Mouse (Mus musculus): ENCODE measurements around the gene 5730596B20Rik.

Gene 5730596B20Rik

DNA sequence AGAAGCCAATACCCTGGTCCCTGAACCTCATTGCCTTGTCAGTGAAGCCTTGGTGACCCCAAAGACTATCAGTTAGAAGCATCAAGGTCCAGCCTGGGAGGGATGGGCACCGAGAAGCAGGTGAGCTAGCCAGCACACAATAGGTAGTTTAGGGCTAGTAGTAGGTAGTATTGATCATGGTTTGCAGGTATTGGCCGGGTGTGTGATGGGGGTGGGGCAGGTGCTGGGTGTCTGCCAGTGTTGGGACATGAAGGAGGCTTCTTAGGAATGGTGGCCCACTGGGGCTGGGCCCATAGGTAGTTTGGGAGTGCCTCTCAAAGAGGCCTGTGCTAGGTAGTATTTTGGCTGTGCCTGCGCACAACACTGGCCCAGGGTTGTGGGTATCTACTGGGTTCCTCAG, 37.8 kb downstream of the 5730596B20Rik start:
- no peak for DNase-seq

- DNase-seq, result no peak
Observed at GRCm38 (mm10) chr6:52215771-52216535, 38.7 kb downstream of the 5730596B20Rik start.

GRCm38 (mm10) chr6:52216691-52217458, 39.6 kb downstream of the 5730596B20Rik start:
- no peak for DNase-seq

GRCm38 (mm10) chr6:52217459-52217768, 40.1 kb downstream of the 5730596B20Rik start:
- no peak for DNase-seq

DNA sequence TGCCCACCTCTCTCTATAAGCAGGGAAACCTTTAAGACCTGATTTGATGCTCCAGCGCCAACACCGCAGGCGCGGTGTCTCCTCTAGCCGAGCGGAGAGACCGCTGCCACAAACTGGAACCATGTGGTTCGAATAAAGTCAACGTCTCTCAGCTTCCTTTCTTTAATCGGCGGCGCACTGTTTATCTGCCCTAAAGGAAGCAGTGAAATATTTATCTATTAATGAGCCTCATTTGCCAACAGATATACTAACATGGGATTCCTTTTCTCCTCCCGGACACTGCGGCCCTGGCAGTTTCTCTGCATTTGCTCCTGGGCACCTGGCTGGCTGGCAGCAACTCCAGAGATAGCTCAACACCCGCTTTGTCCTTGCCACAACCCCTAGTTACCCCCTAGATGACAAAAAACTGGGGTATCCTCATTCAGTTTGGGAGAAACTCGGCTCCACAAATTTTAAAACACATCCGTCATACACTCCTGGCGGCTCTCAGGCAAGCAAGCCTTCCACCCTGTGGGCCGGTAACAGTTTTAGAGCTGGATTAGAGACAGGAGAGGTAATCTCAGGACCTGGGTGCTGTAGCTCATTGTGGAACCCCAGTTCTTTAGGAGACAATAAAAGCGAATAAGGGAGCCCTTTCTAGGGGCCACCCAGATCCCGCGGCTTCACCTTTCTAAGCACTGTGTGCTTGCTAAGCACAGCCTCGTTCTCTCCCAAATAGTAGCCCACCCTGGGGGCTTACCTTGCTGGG, 40.8 kb downstream of the 5730596B20Rik start:
- DNase-seq, result no peak

DNA sequence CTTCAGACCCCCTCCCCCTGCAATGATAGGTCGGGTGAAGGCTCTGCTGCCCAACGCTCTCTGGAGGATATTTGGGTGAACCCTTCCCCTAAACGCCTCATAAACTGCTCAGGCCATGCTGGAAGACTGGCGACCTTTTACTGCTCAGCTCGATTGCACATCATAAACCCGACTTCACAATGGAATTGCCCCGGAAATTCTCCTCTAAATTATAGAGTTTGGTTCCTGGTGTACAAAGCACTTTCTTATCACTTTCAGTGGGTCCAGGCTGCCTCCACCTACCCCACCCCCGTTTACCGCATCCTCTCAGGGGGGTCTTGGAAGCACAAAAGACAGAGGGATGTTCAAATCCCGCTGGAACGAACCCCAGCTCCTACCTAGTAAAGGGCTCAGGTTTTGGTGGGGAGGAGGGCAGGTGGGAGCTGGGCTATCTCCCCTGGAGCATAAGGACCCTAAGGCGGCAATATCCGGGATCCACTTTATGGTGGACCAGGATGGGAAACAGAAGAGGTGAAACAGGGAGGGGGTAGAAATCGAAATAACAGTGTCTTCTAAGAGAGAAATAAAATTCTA, 41.4 kb downstream of the 5730596B20Rik start:
- DNase-seq, result no peak

DNA sequence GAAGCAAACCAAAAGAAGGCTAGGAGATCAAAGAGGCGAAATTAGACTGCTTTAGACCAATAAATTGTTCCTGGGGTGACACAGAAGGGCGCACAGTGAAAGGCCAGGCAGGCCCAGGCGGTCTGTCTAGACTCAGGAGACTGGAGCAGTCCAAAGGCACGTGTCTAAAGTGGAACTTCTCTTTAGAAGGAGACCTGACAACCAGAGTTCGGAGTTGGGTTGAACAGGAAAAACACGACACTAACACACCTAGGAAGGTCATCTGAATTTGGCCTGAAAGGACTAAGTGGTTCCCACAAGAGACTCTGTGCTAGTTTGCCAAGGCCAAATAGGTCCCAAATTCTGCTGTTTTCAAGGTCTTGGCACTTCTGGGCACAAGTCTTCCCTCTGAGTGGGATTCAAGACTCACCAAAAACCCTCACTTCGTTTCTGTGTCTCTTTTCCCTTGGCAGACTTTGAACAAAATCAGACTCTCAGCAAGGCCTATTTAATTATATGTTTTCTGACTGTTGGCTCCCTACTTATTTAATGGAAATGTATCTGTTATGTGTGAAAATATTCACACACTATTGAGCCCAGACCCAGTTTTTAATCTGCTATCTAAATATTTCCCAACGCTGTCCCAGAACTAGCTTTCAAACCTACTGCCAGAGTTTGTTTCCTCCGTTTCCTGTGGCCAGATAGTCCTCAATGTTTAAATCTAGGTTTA, 42.1 kb downstream of the 5730596B20Rik start:
- DNase-seq, result no peak

GRCm38 (mm10) chr6:52220003-52220864, 42.9 kb downstream of the 5730596B20Rik start:
- DNase-seq, result no peak

- no peak for DNase-seq
Observed at GRCm38 (mm10) chr6:52220865-52221310, 43.6 kb downstream of the 5730596B20Rik start.

DNA sequence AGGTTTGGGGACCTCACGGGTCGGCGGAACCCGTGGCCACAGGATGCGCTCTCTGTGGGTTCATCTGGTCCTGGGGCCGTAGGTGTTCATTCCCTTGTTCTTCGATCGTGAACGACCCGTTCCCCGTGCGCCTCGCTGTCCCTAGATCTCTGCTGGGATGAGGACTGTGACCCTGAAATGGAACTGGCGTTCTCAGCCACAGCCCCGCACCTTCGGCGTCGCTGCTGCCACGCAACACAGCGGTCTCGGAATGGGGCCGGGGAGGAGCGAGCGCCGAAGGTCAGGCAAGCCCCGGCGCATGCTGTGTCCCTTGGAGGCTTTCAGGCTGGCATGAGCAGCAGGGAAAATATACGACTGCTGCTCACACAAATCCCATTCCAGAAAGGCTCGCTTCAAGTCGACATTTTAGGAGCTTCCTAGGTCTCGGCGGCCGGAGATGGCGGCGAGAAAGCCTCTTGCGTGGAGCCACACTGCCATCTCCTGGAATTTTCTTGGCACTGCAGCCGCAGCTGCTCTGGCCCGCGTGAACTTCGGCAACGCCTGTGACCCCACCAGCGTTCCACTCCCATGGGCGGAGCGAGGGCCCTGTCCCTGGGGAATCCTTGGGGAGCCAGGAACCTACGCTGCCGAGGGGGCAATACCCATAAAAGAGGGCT, 44.2 kb downstream of the 5730596B20Rik start, which contains the start of gene Hoxa7:
Gene Hoxa7, minus strand, starts transcription at position 518 of the 656 bp plus-strand sequence.
- peak; percentile 72 for DNase-seq

DNA sequence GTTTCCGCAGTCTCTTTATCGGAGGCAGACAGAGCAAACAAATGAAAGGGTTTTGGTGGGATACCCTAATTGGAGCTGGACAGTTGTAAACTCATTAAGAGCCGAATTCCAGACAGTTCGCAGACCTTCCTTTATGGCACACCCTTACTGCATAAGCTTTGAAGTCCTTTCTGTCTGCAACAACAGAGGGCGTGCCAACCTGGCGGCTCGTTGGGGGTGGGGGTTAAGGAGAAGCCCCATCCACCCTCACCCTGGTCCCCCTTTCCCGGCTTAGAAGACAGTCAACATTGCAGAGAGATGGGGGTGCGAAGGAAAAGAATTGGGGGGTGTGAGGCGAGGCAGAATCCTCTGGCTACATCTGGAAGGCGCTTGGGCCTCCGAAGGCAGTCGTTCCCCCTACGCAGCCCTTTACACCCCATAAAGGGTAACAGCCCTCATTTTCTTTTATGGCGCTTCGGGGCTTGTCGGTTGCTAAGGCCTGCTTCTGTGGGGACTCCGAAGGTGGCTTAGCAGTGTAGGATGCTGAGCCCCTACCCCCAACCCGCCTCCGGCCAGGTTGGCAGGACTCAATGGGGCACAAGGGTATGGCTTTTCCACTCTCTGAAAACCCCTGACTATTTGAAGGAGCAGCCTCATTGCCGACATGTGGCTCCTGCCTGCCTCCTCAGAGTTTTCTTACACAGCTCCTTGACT, 44.8 kb downstream of the 5730596B20Rik start:
- DNase-seq, result no peak

GRCm38 (mm10) chr6:52222729-52223128, 45.4 kb downstream of the 5730596B20Rik start:
- DNase-seq, result no peak

GRCm38 (mm10) chr6:52223939-52224760, 46.9 kb downstream of the 5730596B20Rik start:
- no peak for DNase-seq

GRCm38 (mm10) chr6:52224895-52225611, 47.8 kb downstream of the 5730596B20Rik start:
- DNase-seq, result no peak

- no peak for DNase-seq
Observed at GRCm38 (mm10) chr6:52225612-52226568, 48.6 kb downstream of the 5730596B20Rik start.

- no peak for DNase-seq
Observed at GRCm38 (mm10) chr6:52226569-52227257, 49.4 kb downstream of the 5730596B20Rik start.
